Mouse (Mus musculus) layer of hippocampus, postnatal 14 days (tissue): ENCODE measurements around the gene Acpp. TPM values are rescaled to one million over a fixed set of nuclear protein-coding genes. Genes with fewer than 3 reads are reported as not detected.

ENCODE experiments used
- DNase-seq, 2 experiments: peaks; one replicate each; pipeline ENCODE4 v3.0.0; 2021 to 2022; ENCODE audit warnings: low spot score in 2 of 2, mixed read lengths in 1 of 2
- total RNA-seq, 2 experiments: library from RNA; stranded (reverse); gene quantifications; 2 replicates each; pipeline ENCODE4 v1.2.3; 2021

Gene Acpp
- total RNA-seq, 2 experiments from 2014 or later = 0.24 to 0.62 TPM

DNA sequence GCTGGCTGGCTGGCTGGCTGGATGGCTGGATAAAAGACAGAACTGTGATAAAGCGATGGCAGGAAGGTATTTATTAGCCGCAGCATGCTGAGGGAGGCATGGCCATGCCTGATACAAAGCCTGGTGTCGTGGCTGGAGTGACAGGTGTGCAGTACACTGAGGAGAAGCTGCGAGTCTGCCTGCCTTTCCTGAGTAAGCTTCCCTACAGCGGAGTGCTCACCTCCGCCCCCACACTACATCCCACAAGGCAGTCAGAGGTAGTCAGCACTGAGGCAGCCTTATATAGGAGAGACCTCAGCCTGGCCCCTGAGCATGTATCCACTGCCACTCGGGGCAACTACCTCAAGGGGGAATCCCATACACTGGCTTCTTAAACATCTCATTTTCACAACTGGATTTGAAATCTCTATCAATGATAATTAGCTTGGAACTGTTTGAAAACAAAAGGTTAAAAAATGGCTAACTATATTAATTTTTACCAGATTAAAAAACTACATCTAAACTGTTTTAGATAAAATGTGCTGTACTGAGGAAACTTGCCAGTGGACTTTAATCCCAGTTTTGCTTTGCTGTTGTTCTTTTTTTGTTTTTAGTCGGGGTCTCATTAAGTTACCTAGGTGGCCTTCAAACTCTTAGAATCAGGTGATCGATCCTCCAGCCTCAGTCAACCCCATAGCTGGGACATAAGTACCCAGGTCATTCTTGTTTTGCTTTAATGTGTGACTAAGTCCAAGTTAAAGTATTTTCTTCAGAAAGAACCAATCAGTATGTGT is 83.0 kb downstream of the Acpp start:
- DNase-seq = no peak

- no peak for DNase-seq
Observed at GRCm38 (mm10) chr9:104252637-104253036, 84.9 kb downstream of the Acpp start.

DNA sequence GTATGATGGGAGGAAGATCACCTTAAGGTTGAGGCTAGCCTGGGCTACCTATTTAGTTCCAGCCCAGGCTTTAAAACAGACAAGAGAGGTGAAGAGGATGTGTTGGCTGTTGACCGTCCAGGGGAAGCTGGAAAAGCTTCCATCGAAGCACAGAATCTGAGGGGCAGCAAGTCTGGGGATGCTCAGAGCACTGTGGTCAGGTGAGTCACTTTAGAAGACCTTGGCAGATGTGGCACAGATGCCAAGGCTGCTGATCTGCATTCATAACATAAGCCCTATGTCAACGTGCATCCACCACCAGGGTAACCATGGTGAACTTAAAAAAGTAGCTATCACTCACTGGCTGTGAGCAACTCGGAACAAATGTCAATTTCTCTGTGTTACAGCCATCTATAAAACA is 85.9 kb downstream of the Acpp start:
- DNase-seq = no peak

GRCm38 (mm10) chr9:104251111-104251510 is 86.4 kb downstream of the Acpp start:
- no peak for DNase-seq

- no peak for DNase-seq
Observed at GRCm38 (mm10) chr9:104247307-104247987, 90.1 kb downstream of the Acpp start.

DNA sequence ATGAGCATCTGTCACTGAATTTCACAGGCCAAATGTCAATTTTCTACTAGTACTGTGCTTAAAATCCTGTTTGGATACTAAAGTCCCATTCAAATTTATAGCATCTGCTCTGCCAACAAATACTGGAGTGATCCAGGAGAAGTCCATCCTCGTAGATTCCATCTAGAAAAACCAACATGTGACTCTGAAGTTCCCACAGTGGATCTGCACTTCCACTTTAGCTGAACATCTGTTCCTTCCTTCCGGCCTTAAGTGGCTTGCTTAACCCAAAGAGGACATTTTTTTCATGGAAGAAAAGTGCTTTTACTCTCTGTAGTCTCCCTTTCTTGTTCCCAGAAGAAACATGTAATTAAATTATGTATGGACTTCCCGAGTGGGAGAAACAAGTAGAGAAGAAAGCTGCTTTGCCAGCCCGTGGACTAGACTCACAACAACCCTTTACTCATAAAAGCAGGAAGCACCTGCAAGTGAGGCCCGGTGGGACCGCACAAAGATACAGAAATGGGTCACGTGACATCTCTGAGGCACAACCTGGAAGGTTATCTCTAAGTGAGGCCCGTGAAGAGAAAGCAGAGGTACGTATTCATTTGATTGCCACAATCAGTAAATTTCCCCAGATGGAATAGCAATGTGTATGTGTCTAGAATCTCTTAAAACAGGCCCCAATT is 93.6 kb downstream of the Acpp start:
- DNase-seq = no peak

- no peak for DNase-seq
Observed at GRCm38 (mm10) chr9:104240146-104240545, 97.4 kb downstream of the Acpp start.

DNA sequence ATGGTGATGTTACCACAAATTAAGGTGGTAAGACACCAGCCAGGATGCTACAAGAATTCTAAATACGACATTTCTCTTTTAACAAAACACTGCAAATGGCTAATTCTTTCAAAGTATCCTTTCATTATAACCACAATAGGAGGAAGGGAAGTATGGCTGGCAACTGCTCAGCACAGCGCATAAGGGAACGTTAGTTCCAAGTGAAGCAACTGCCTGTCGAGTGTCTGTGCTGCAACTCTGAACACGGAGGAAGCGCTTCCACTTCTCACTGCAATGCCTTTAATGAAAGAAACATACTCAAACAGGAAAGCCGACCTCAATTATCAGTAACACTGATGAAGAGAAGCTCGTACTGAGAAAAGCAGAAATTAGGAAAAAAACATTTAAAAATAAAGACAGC is 98.5 kb downstream of the Acpp start:
- no peak for DNase-seq

Other genes starting within 250 kb of the Acpp start
- under 1 TPM; 0.29 to 0.46 TPM for gene Ackr4, start 210.8 kb downstream of the Acpp start, total RNA-seq
- gene Dnajc13, start 74.8 kb downstream of the Acpp start, total RNA-seq = 10 to 100 TPM; 60.7 to 77.9 TPM
- gene Cpne4, start 209.5 kb upstream of the Acpp start, total RNA-seq = 100 to 1,000 TPM; 115 to 142 TPM